Mouse (Mus musculus) MEL (cell line): Measurements from ENCODE around the gene Hat1. TPM values are rescaled to one million over a fixed set of nuclear protein-coding genes. Genes with fewer than 3 reads are reported as not detected.

Experiments
- DNase-seq: peaks from one replicate; pipeline ENCODE4 v3.0.0; 2011; ENCODE audit warnings: low read depth, low spot score
- H3K27ac ChIP-seq: 2 replicates; pipeline ENCODE4 v1.5.1; 2012; ENCODE audit warnings: low read depth, mild to moderate bottlenecking, control low read depth, low read length, moderate library complexity; ENCODE audit not compliant: control insufficient read depth
- H3K27me3 ChIP-seq, 2 experiments: fragments of 150-350 bp in 1 of 2; sonication (generic) in 1 of 2; 2 replicates each; pipeline ENCODE4 v1.6.1; 2012; ENCODE audit warnings: low read length in 2 of 2, mild to moderate bottlenecking in 2 of 2, improper control_type of control experiment in 1 of 2, moderate library complexity in 1 of 2; ENCODE audit not compliant: insufficient read depth in 2 of 2, control insufficient read depth in 1 of 2
- H3K36me3 ChIP-seq, 2 experiments: 2 replicates each; pipeline ENCODE4 v1.6.1; 2012 to 2014; ENCODE audit warnings: low read length in 2 of 2, improper control_type of control experiment in 1 of 2, inconsistent platforms in 1 of 2, mild to moderate bottlenecking in 1 of 2; ENCODE audit not compliant: insufficient read depth in 2 of 2, control insufficient read depth in 1 of 2
- H3K4me1 ChIP-seq, 2 experiments: fragments of 150-350 bp in 1 of 2; sonication (generic) in 1 of 2; 2 replicates each; pipeline ENCODE4 v1.6.1; 2012; ENCODE audit warnings: low read length in 2 of 2, improper control_type of control experiment in 1 of 2, mild to moderate bottlenecking in 1 of 2; ENCODE audit not compliant: insufficient read depth in 2 of 2, control insufficient read depth in 1 of 2
- H3K4me3 ChIP-seq, 2 experiments: fragments of 150-350 bp in 1 of 2; sonication (generic) in 1 of 2; 2 replicates each; pipeline ENCODE4 v1.5.1; 2012; ENCODE audit warnings: low read depth in 2 of 2, low read length in 2 of 2, mild to moderate bottlenecking in 2 of 2, moderate library complexity in 2 of 2, control low read depth in 1 of 2, improper control_type of control experiment in 1 of 2; ENCODE audit not compliant: control insufficient read depth in 1 of 2, insufficient read depth in 1 of 2
- H3K79me2 ChIP-seq: 2 replicates; pipeline ENCODE4 v1.6.1; 2012; ENCODE audit warnings: mild to moderate bottlenecking, low read length, moderate library complexity; ENCODE audit not compliant: control insufficient read depth, poor library complexity, insufficient read depth
- H3K9ac ChIP-seq: 2 replicates; pipeline ENCODE4 v1.6.1; 2012; ENCODE audit warnings: low read depth, mild to moderate bottlenecking, control low read depth, low read length, moderate library complexity; ENCODE audit not compliant: control insufficient read depth, poor library complexity, severe bottlenecking
- H3K9me3 ChIP-seq: fragments of 150-350 bp; sonication (generic); replicated peaks from 2 replicates; pipeline ENCODE4 v1.6.1; 2012; ENCODE audit warnings: mild to moderate bottlenecking, low read length, improper control_type of control experiment, moderate library complexity; ENCODE audit not compliant: insufficient read depth
- CTCF ChIP-seq, 3 experiments: IDR thresholded peaks in 2 of 3; conservative IDR thresholded peaks in 1 of 3; 2 replicates each; pipeline ENCODE4 v1.5.1; 2011 to 2012; ENCODE audit warnings: low read length in 3 of 3, low read depth in 2 of 3, mild to moderate bottlenecking in 2 of 3, improper control_type of control experiment in 1 of 3, inconsistent platforms in 1 of 3, mixed read lengths in 1 of 3, moderate library complexity in 1 of 3; ENCODE audit not compliant: control insufficient read depth in 1 of 3, insufficient read depth in 1 of 3, poor library complexity in 1 of 3, severe bottlenecking in 1 of 3
- ELF1 ChIP-seq: IDR thresholded peaks from 2 replicates; pipeline ENCODE4 v1.6.1; 2014; ENCODE audit warnings: low read depth, mild to moderate bottlenecking, inconsistent platforms, low read length, improper control_type of control experiment, moderate library complexity
- EP300 ChIP-seq, 2 experiments: IDR thresholded peaks; 2 replicates each; pipeline ENCODE4 v1.6.1; 2011; ENCODE audit warnings: improper control_type of control experiment in 2 of 2, low read length in 2 of 2, low read depth in 1 of 2, mild to moderate bottlenecking in 1 of 2
- GABPA ChIP-seq: IDR thresholded peaks from 2 replicates; pipeline ENCODE4 v1.6.1; 2012; ENCODE audit warnings: low read depth, mild to moderate bottlenecking, inconsistent platforms, low read length, improper control_type of control experiment, moderate library complexity
- GATA1 ChIP-seq: IDR thresholded peaks from 2 replicates; pipeline ENCODE4 v1.6.1; 2011; ENCODE audit warnings: low read depth, low read length, improper control_type of control experiment
- MAX ChIP-seq: IDR thresholded peaks from 2 replicates; pipeline ENCODE4 v1.6.1; 2011; ENCODE audit warnings: low read length, improper control_type of control experiment
- MAZ ChIP-seq: IDR thresholded peaks from 2 replicates; pipeline ENCODE4 v1.6.1; 2012; ENCODE audit warnings: low read depth, mild to moderate bottlenecking, inconsistent platforms, low read length, improper control_type of control experiment
- MEF2A ChIP-seq: IDR thresholded peaks from 2 replicates; pipeline ENCODE4 v1.6.1; 2014; ENCODE audit warnings: low read depth, mild to moderate bottlenecking, inconsistent platforms, low read length, improper control_type of control experiment; ENCODE audit not compliant: poor library complexity, insufficient replicate concordance, severe bottlenecking; ENCODE audit errors: extremely low read depth
- MYC ChIP-seq: IDR thresholded peaks from 2 replicates; pipeline ENCODE4 v1.6.1; 2011; ENCODE audit warnings: low read depth, mild to moderate bottlenecking, low read length, improper control_type of control experiment, moderate library complexity
- NELFE ChIP-seq: IDR thresholded peaks from 2 replicates; pipeline ENCODE4 v1.6.1; 2011; ENCODE audit warnings: low read depth, low read length, improper control_type of control experiment
- NRF1 ChIP-seq: IDR thresholded peaks from 2 replicates; pipeline ENCODE4 v1.6.1; 2014; ENCODE audit warnings: low read depth, mild to moderate bottlenecking, inconsistent platforms, low read length, improper control_type of control experiment, moderate library complexity; ENCODE audit not compliant: poor library complexity, insufficient read depth, severe bottlenecking
- POLR2AphosphoS2 ChIP-seq: IDR thresholded peaks from 2 replicates; pipeline ENCODE4 v1.6.1; 2011; ENCODE audit warnings: low read length, improper control_type of control experiment
- POLR2AphosphoS5 ChIP-seq: IDR thresholded peaks from 2 replicates; pipeline ENCODE4 v1.6.1; 2012; ENCODE audit warnings: low read depth, borderline replicate concordance, mild to moderate bottlenecking, inconsistent platforms, low read length, moderate library complexity, mixed read lengths
- RAD21 ChIP-seq: IDR thresholded peaks from 2 replicates; pipeline ENCODE4 v1.6.1; 2011; ENCODE audit warnings: mild to moderate bottlenecking, low read depth, low read length, improper control_type of control experiment
- RCOR1 ChIP-seq: IDR thresholded peaks from 2 replicates; pipeline ENCODE4 v1.6.1; 2012; ENCODE audit warnings: low read depth, mild to moderate bottlenecking, inconsistent platforms, low read length, improper control_type of control experiment
- SIN3A ChIP-seq: IDR thresholded peaks from 2 replicates; pipeline ENCODE4 v1.6.1; 2012; ENCODE audit warnings: low read length, improper control_type of control experiment, inconsistent platforms
- SMC3 ChIP-seq: IDR thresholded peaks from 2 replicates; pipeline ENCODE4 v1.6.1; 2011; ENCODE audit warnings: low read depth, low read length, improper control_type of control experiment
- TAL1 ChIP-seq: IDR thresholded peaks from 2 replicates; pipeline ENCODE4 v1.6.1; 2012; ENCODE audit warnings: mild to moderate bottlenecking, inconsistent platforms, low read length, moderate library complexity, mixed read lengths
- UBTF ChIP-seq: IDR thresholded peaks from 2 replicates; pipeline ENCODE4 v1.6.1; 2012; ENCODE audit warnings: low read depth, mild to moderate bottlenecking, inconsistent platforms, low read length, improper control_type of control experiment, moderate library complexity, borderline replicate concordance; ENCODE audit not compliant: insufficient read depth
- USF1 ChIP-seq: IDR thresholded peaks from 2 replicates; pipeline ENCODE4 v1.6.1; 2014; ENCODE audit warnings: low read depth, mild to moderate bottlenecking, inconsistent platforms, low read length, improper control_type of control experiment, moderate library complexity
- ZC3H11A ChIP-seq: IDR thresholded peaks from 2 replicates; pipeline ENCODE4 v1.6.1; 2012; ENCODE audit warnings: low read depth, mild to moderate bottlenecking, inconsistent platforms, low read length, improper control_type of control experiment
- ZKSCAN1 ChIP-seq: IDR thresholded peaks from 2 replicates; pipeline ENCODE4 v1.6.1; 2012; ENCODE audit warnings: low read depth, mild to moderate bottlenecking, inconsistent platforms, low read length, improper control_type of control experiment, moderate library complexity
- polyA plus RNA-seq, 2 experiments: library from polyadenylated mRNA; stranded (reverse) in 1 of 2; unstranded in 1 of 2; fragments of >175 nt in 1 of 2; fragments of >200 nt in 1 of 2; gene quantifications; 2 replicates each; pipeline versions ENCODE4 v1.2.1 to v1.2.4; 2012; ENCODE audit warnings: low replicate concordance in 2 of 2, low read depth in 1 of 2; ENCODE audit not compliant: insufficient read length in 2 of 2, insufficient read depth in 1 of 2, missing spikeins in 1 of 2
- total RNA-seq: library from RNA; depleted of rRNA; stranded (reverse); fragments of 300-350 nt; gene quantifications from 2 replicates; pipeline ENCODE4 v1.2.3, GENCODE M21; 2012

Hat1 gene
- total and polyA plus RNA-seq, 3 experiments = 167 TPM; not detected in 1

- no peak for TF ChIP-seq SIN3A
- TF ChIP-seq MAZ = no peak
- TF ChIP-seq POLR2AphosphoS5 = no peak
- no peak for TF ChIP-seq NELFE
- 0 out of 2 replicates have a peak, but pooled peaks have one; percentile 30 for TF ChIP-seq ELF1
- no peak for TF ChIP-seq GABPA
- no peak for TF ChIP-seq MYC
- no peak for TF ChIP-seq UBTF
- no peak for TF ChIP-seq MAX
- TF ChIP-seq TAL1 = no peak
- no peak for TF ChIP-seq MEF2A
- no peak for TF ChIP-seq POLR2AphosphoS2
- peak; percentile 94 for TF ChIP-seq ZC3H11A
These were observed 60.8 kb downstream of the Hat1 start (continued) for GRCm38 (mm10) chr2:71449604-71450003.

DNA sequence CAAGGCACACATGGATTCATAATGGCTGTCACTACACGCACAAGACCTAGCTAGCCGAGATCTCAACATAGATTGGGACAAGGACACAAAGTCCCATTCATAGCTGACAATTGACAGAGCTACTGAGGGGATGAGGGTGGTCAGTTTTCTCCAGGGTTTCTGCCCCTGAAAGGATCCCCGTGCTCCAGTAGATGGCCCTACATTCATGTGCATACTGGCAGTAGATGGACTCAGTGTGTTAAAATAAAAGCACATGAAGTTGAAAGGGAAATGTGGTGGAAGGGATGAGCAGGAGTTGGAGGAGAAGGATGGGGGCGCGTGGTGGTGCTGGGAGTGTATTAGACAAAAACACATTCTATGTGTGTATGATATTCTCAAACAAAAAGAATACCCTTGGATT is 63.0 kb downstream of the Hat1 start:
- Histone ChIP-seq H3K27me3 (no peaks in the 10 kb centered on the region), H3K36me3 (peaks cover 0 to 18% of the 10 kb centered on the region in 2 experiments; a peak in 2 of 4 replicates), H3K4me1 (peaks cover 0 to 5% of the 10 kb centered on the region in 2 experiments; a peak in 1 of 4 replicates), H3K4me3 (no peak overlapping the region), H3K9ac (no peak overlapping the region), H3K9me3 (no peaks in the 10 kb centered on the region), H3K79me2 (peaks cover 3% of the 10 kb centered on the region; the same call in 1 of the 2 replicates), H3K27ac (no peak overlapping the region)
- DNase-seq = no peak
- peak; percentile 45 for TF ChIP-seq SMC3
- peak; percentile 47 for TF ChIP-seq RAD21
- no peak for TF ChIP-seq RCOR1
- TF ChIP-seq USF1 = no peak
- no peak for TF ChIP-seq POLR2AphosphoS2
- no peak for TF ChIP-seq EP300 (IDR thresholded peaks at IDR 0.05; ENCODE audit: low read depth in 1 of 2, low read length in 2 of 2)
- peak; percentile 14 to 45 (median 20); a peak in 4 of 6 replicates for TF ChIP-seq CTCF (IDR thresholded peaks at IDR 0.05 in 2 of 3, conservative IDR thresholded peaks at IDR 0.05 in 1 of 3; ENCODE audit: control insufficient read depth in 1 of 3, insufficient read depth in 1 of 3, low read depth in 2 of 3, low read length in 3 of 3, poor library complexity in 1 of 3, severe bottlenecking in 1 of 3)
- TF ChIP-seq NRF1 = no peak
- no peak for TF ChIP-seq GATA1
- TF ChIP-seq ZC3H11A = peak; percentile 54; the same call in 1 of the 2 replicates
- no peak for TF ChIP-seq ZKSCAN1
